Mouse (Mus musculus): Measurements from ENCODE around the gene Ppp1r9a. TPM values are rescaled to one million over a fixed set of nuclear protein-coding genes. Genes with fewer than 3 reads are reported as not detected.

The Ppp1r9a gene
- polyA plus RNA-seq, 1 experiment from 2014 or later = 25.2 TPM

DNA sequence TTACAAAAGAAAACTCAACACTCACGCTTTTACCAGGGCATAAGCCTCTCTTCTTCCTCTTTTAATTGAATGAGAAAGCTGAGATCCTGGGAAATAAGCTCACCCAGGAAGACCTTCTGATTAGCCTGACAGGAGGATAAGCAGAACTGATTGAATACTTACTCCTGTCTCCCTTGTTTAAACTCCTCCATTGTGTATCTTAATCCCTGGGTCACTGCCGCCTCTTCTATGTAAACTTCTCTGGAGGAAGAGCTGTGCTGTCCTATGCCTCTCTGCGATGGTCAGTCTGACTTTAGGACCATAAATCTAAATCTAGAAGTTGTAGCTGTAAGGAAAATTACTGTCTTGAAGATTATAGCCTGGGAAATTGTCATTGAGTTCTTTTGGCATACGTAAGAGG is 86.0 kb downstream of the Ppp1r9a start:
- TF ChIP-seq CTCF (IDR thresholded peaks at IDR 0.05; ENCODE audit: low read depth) = no peak
- Histone ChIP-seq H3K9me3 (ENCODE audit: low read depth, low read length) (no peaks in the 10 kb centered on the region), H3K4me2 (no peak overlapping the region), H3K27ac (ENCODE audit: low read depth) (no peak overlapping the region), H3K36me3 (ENCODE audit: insufficient read depth) (no peaks in the 10 kb centered on the region), H3K4me1 (ENCODE audit: insufficient read depth) (no peaks in the 10 kb centered on the region), H3K27me3 (ENCODE audit: insufficient read depth, low read length) (no peaks in the 10 kb centered on the region), H3K9ac (no peak overlapping the region), H3K4me3 (ENCODE audit: low read depth, low read length) (no peak overlapping the region)
- WGBS = 33% methylated on average over 4 of the region's 4 CpGs
- no peak for ATAC-seq (ENCODE audit: insufficient read depth)
- DNase-seq = no peak

- WGBS = 91% methylated on average over 9 of the region's 9 CpGs
- DNase-seq = no peak
Measured at GRCm38 (mm10) chr6:4992308-4992707, 89.6 kb downstream of the Ppp1r9a start.

DNA sequence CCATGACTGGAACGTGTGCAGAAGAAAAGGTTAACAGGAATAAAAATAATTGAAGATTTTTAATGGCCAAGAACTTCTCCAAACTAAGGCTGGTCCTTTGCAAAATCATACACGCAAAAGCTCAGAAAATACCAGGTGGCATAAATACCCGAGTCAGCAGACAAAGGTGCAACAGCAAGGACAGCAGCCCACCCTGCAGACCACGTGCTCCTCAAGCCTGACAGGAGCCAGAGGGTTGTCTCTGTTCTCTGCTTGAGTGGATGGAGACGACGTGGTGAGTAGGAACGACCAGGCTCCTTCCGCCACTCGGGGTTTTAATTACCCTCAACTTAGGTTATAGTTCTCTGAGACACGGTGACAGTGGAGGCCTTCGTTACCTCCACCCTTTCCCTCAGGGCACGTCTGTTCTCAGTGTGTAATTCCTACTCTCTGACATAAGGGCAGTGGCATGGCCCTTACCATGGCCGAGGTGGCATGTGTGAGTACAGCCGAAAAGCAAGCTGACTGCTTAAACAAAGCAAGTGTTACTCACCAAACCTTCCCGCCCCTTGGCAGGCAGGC is 91.0 kb downstream of the Ppp1r9a start:
- no peak for TF ChIP-seq CTCF (IDR thresholded peaks at IDR 0.05; ENCODE audit: low read depth)
- H3K27me3 ChIP-seq (ENCODE audit: insufficient read depth, low read length) = no peaks in the 10 kb centered on the region
- ATAC-seq (ENCODE audit: insufficient read depth) (peak; percentile 21; the same call in 1 of the 2 replicates), DNase-seq (peak; percentile 48)
- peak overlapping the region; percentile 37; the same call in 1 of the 2 replicates for H3K4me2 ChIP-seq
- H3K9ac ChIP-seq = no peak overlapping the region
- H3K36me3 ChIP-seq (ENCODE audit: insufficient read depth) = no peaks in the 10 kb centered on the region
- H3K4me1 ChIP-seq (ENCODE audit: insufficient read depth) = peaks cover 3% of the 10 kb centered on the region; the same call in 1 of the 2 replicates
- H3K9me3 ChIP-seq (ENCODE audit: low read depth, low read length) = no peaks in the 10 kb centered on the region
- H3K27ac ChIP-seq (ENCODE audit: low read depth) = peak overlapping the region; percentile 18; the same call in 1 of the 2 replicates
- WGBS = 38% methylated on average over 15 of the region's 15 CpGs
- H3K4me3 ChIP-seq (ENCODE audit: low read depth, low read length) = no peak overlapping the region

More at GRCm38 (mm10) chr6:4992308-4992707, 89.6 kb downstream of the Ppp1r9a start:
- no peaks in the 10 kb centered on the region for H3K27me3 ChIP-seq (ENCODE audit: insufficient read depth, low read length)
- no peak overlapping the region for H3K4me2 ChIP-seq
- no peaks in the 10 kb centered on the region for H3K9me3 ChIP-seq (ENCODE audit: low read depth, low read length)
- H3K4me1 ChIP-seq (ENCODE audit: insufficient read depth) = peaks cover 3% of the 10 kb centered on the region; the same call in 1 of the 2 replicates
- H3K27ac ChIP-seq (ENCODE audit: low read depth) = no peak overlapping the region
- no peaks in the 10 kb centered on the region for H3K36me3 ChIP-seq (ENCODE audit: insufficient read depth)
- no peak for TF ChIP-seq CTCF (IDR thresholded peaks at IDR 0.05; ENCODE audit: low read depth)
- no peak overlapping the region for H3K4me3 ChIP-seq (ENCODE audit: low read depth, low read length)
- no peak for ATAC-seq (ENCODE audit: insufficient read depth)
- H3K9ac ChIP-seq = no peak overlapping the region

DNA sequence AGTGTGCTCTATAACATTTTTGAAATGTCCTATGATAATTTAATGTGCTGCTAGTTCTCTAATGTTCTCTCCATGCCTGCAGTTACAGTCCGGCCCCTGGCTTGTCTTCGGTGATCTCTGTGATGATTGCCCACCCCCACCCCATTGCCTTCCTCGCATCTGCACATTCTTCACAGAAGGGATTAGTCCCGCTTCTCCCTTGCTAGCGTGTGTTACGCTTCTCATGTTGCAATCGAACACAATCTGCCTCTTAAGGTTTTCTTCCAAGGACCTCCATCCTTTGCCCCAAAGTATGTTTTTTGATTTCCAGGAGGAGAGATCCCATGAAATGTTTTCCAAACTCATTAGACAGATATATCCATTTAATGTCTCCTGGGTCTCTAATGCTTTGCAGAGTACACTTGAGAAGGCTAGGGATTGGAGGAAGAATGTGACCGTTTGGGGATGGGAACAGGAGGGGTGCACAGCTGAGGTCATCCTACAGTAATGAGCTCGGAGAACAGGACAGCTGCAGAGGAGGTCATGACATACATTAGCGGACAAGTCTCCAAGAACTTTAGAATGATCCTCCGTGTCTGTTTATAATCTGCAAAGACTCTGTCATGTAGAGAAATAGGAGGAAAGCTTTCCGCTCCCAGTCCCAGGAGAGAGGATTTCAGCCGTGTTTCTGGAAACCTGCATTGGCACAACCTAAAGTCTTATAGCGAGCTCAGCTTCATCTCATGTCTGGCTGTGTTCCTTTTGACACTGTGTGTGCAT is 91.6 kb downstream of the Ppp1r9a start:
- DNase-seq (peak; percentile 32), ATAC-seq (ENCODE audit: insufficient read depth) (peak; percentile 78)
- TF ChIP-seq CTCF (IDR thresholded peaks at IDR 0.05; ENCODE audit: low read depth) = no peak
- H3K4me2 ChIP-seq = peak overlapping the region; percentile 37; the same call in 1 of the 2 replicates
- no peaks in the 10 kb centered on the region for H3K9me3 ChIP-seq (ENCODE audit: low read depth, low read length)
- 32% methylated on average over 14 of the region's 14 CpGs for WGBS
- no peaks in the 10 kb centered on the region for H3K27me3 ChIP-seq (ENCODE audit: insufficient read depth, low read length)
- H3K36me3 ChIP-seq (ENCODE audit: insufficient read depth) = no peaks in the 10 kb centered on the region
- peak overlapping the region; percentile 42; the same call in 1 of the 2 replicates for H3K27ac ChIP-seq (ENCODE audit: low read depth)
- H3K9ac ChIP-seq = no peak overlapping the region
- H3K4me3 ChIP-seq (ENCODE audit: low read depth, low read length) = no peak overlapping the region
- H3K4me1 ChIP-seq (ENCODE audit: insufficient read depth) = peaks cover 3% of the 10 kb centered on the region; the same call in 1 of the 2 replicates

- Histone ChIP-seq H3K27me3 (ENCODE audit: insufficient read depth, low read length) (no peaks in the 10 kb centered on the region), H3K4me1 (ENCODE audit: insufficient read depth) (peaks cover 3% of the 10 kb centered on the region; the same call in 1 of the 2 replicates), H3K4me3 (ENCODE audit: low read depth, low read length) (no peak overlapping the region), H3K36me3 (ENCODE audit: insufficient read depth) (no peaks in the 10 kb centered on the region), H3K9ac (no peak overlapping the region), H3K4me2 (no peak overlapping the region), H3K9me3 (ENCODE audit: low read depth, low read length) (no peaks in the 10 kb centered on the region), H3K27ac (ENCODE audit: low read depth) (no peak overlapping the region)
- no peak for TF ChIP-seq CTCF (IDR thresholded peaks at IDR 0.05; ENCODE audit: low read depth)
- WGBS = 91% methylated on average over 6 of the region's 6 CpGs
- DNase-seq (no peak), ATAC-seq (ENCODE audit: insufficient read depth) (no peak)
Measured at GRCm38 (mm10) chr6:4997599-4997998, 94.9 kb downstream of the Ppp1r9a start.

DNA sequence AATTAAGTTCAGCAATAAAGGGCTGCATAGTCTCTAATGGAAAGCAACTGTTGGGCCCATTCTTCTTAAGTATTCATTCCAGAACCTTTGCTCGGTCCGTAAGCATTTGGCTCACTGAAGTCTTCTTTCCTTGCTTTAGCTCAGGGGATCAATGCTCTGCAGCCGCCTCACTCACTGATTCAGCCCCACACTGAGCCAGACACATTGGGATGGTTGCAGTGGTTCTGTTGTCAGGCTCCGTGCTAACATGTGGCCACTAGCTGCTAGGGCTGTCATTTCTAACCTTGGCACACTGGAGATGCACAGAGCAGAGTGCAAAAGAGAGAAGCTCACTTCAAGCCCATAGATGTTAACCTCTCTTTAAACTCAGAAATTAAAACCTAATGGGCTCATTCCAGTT is 96.2 kb downstream of the Ppp1r9a start:
- DNase-seq (no peak), ATAC-seq (ENCODE audit: insufficient read depth) (no peak)
- no peak for TF ChIP-seq CTCF (IDR thresholded peaks at IDR 0.05; ENCODE audit: low read depth)
- H3K27ac ChIP-seq (ENCODE audit: low read depth) = no peak overlapping the region
- H3K4me3 ChIP-seq (ENCODE audit: low read depth, low read length) = no peak overlapping the region
- H3K4me1 ChIP-seq (ENCODE audit: insufficient read depth) = peaks cover 3% of the 10 kb centered on the region; the same call in 1 of the 2 replicates
- H3K9me3 ChIP-seq (ENCODE audit: low read depth, low read length) = no peaks in the 10 kb centered on the region
- no peak overlapping the region for H3K9ac ChIP-seq
- WGBS = 74% methylated on average over 4 of the region's 4 CpGs
- H3K4me2 ChIP-seq = no peak overlapping the region
- H3K27me3 ChIP-seq (ENCODE audit: insufficient read depth, low read length) = no peaks in the 10 kb centered on the region
- no peaks in the 10 kb centered on the region for H3K36me3 ChIP-seq (ENCODE audit: insufficient read depth)

- 73% methylated on average over 8 of the region's 8 CpGs for WGBS
- TF ChIP-seq CTCF (IDR thresholded peaks at IDR 0.05; ENCODE audit: low read depth) = no peak
Measured at GRCm38 (mm10) chr6:5000788-5001187, 98.1 kb downstream of the Ppp1r9a start.

More at GRCm38 (mm10) chr6:5000788-5001187, 98.1 kb downstream of the Ppp1r9a start:
- DNase-seq (no peak), ATAC-seq (ENCODE audit: insufficient read depth) (no peak)
- no peaks in the 10 kb centered on the region for H3K9me3 ChIP-seq (ENCODE audit: low read depth, low read length)
- H3K36me3 ChIP-seq (ENCODE audit: insufficient read depth) = no peaks in the 10 kb centered on the region
- H3K4me1 ChIP-seq (ENCODE audit: insufficient read depth) = 0 out of 2 replicates have a peak, but pooled peaks cover 4% of the 10 kb centered on the region
- H3K9ac ChIP-seq = no peak overlapping the region
- no peak overlapping the region for H3K4me3 ChIP-seq (ENCODE audit: low read depth, low read length)
- H3K27ac ChIP-seq (ENCODE audit: low read depth) = no peak overlapping the region
- H3K4me2 ChIP-seq = no peak overlapping the region
- no peaks in the 10 kb centered on the region for H3K27me3 ChIP-seq (ENCODE audit: insufficient read depth, low read length)

All from lung, embryonic 14.5 days (tissue).